Mouse (Mus musculus) urinary bladder, adult 18-20 months (tissue): ENCODE results near the gene Slc6a9.
A peak's percentile ranks its signal among the peaks of the same experiment; 100 is the strongest.

Experiments
- DNase-seq, 2 experiments: peaks; one replicate each; pipeline ENCODE4 v3.0.0; 2022; ENCODE audit warnings: low spot score in 2 of 2, mixed read lengths in 2 of 2

The Slc6a9 gene

GRCm38 (mm10) chr4:117912685-117913273, 78.5 kb downstream of the Slc6a9 start:
- DNase-seq: no peak

GRCm38 (mm10) chr4:117913421-117913820, 79.1 kb downstream of the Slc6a9 start:
- DNase-seq: no peak

GRCm38 (mm10) chr4:117914031-117914430, 79.7 kb downstream of the Slc6a9 start:
- no peak for DNase-seq

- peak; percentile 86 to 99 for DNase-seq
Observed at GRCm38 (mm10) chr4:117914591-117915442, 80.5 kb downstream of the Slc6a9 start, which contains the start of gene Ipo13. Gene Ipo13 (minus strand): TSS chr4:117914999.

- no peak for DNase-seq
Observed at GRCm38 (mm10) chr4:117915489-117916105, 81.3 kb downstream of the Slc6a9 start.

- no peak for DNase-seq
Observed at GRCm38 (mm10) chr4:117916386-117916785, 82.1 kb downstream of the Slc6a9 start.

- DNase-seq: no peak
Observed at GRCm38 (mm10) chr4:117917402-117917801, 83.1 kb downstream of the Slc6a9 start.

GRCm38 (mm10) chr4:117917847-117918246, 83.5 kb downstream of the Slc6a9 start:
- no peak for DNase-seq

GRCm38 (mm10) chr4:117918261-117918660, 84.0 kb downstream of the Slc6a9 start:
- no peak for DNase-seq

GRCm38 (mm10) chr4:117918762-117919161, 84.5 kb downstream of the Slc6a9 start:
- DNase-seq: no peak

GRCm38 (mm10) chr4:117921358-117921757, 87.1 kb downstream of the Slc6a9 start:
- DNase-seq: no peak

GRCm38 (mm10) chr4:117923450-117923849, 89.1 kb downstream of the Slc6a9 start:
- DNase-seq: no peak
